Mouse (Mus musculus): ENCODE measurements around the gene Snx21.

Gene Snx21

GRCm38 (mm10) chr2:164785481-164786387 is at the start of gene Snx21:
TSS of gene Snx21 (plus strand) at chr2:164785823.
- in situ Hi-C loops (cut with MboI), result no loop called here

DNA sequence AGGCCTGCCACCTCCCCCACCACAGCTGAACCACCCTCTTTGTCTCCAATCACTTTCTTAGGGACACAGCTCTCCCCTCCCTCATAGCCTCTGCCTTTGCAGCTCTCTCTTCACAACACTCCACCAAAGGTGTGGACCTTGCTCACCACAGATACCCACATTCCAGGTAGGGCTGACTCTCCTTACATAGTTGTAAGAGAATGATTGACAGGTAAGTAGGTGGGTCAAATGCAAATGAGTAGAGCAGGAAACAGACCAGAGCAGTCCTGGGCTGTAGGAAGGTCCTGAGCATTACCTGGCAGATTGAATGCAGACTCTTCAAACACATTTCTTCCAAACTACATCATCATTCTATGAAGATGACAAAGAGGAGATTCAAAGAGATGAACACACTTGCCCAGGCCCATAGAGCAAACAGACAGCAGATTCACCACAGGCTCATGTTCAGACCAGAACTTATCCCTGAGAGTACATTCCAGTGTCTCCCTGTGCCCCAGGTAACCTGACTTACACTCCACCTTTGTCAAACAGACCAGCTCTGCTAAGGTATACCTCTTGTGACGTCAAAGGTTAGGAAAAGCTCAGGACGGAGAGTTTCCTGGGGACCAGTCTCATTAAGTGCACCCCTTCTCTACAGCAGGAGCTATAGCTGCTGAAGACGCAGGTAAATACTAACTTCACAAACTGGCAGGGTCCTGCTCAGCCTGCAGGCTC is 48.1 kb upstream of the Snx21 start:
- in situ Hi-C loops (cut with MboI), result loop anchor here (25.0 kb wide), 1 partner anchor 325 kb away; the partner anchor contains the start of genes Matn4 and Rbpjl

GRCm38 (mm10) chr2:164739876-164740275 is 45.7 kb upstream of the Snx21 start:
- in situ Hi-C loops (cut with MboI), result loop anchor here (25.0 kb wide), 1 partner anchor 328 kb away; the partner anchor contains the start of genes Matn4 and Rbpjl

- in situ Hi-C loops (cut with MboI), result loop anchor here (25.0 kb wide), 1 partner anchor 333 kb away; the partner anchor contains the start of genes Matn4 and Rbpjl
Measured at GRCm38 (mm10) chr2:164744987-164745386, 40.6 kb upstream of the Snx21 start.

DNA sequence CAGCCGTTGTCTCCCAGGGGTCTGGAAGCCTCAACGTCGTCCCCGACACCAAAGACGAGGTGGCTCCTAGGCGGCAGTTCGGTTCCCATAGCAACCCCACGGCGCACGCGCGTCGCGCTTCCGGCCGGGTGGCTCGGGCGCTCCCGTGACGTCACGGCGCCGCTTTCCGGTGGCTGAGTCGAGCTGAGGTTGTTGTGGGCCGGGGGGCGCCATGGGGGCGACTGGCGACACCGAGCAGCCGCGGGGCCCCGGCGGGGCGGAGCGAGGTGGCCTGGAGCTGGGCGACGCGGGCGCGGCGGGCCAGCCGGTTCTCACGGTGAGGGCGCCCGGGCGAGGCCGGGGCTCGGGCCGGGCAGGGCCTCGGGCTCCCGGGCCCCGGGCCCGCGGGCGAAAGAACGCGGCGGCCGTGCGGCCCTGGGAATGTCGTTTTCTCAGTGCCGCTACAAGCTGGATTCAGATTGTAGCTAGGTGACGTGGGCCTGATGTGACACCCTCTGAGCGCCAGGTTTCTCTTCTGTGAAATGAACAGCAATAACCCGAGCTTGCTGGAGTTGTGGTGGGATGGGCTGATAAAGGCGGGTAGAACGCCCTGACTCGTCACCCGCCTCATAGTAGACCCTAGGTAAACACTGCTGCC is 39.7 kb upstream of the Snx21 start, which contains the start of the genes Wfdc3 and Dnttip1:
Wfdc3 (minus strand) TSS at position 89 of the 637 bp plus-strand sequence.
Dnttip1 (plus strand) TSS at position 141 of the 637 bp plus-strand sequence.
- in situ Hi-C loops (cut with MboI), result loop anchor here (25.0 kb wide), 1 partner anchor 334 kb away; the partner anchor contains the start of genes Matn4 and Rbpjl

- in situ Hi-C loops (cut with MboI), result loop anchor here (25.0 kb wide), 1 partner anchor 334 kb away; the partner anchor contains the start of genes Matn4 and Rbpjl
Measured at GRCm38 (mm10) chr2:164746693-164747092, 38.9 kb upstream of the Snx21 start.

DNA sequence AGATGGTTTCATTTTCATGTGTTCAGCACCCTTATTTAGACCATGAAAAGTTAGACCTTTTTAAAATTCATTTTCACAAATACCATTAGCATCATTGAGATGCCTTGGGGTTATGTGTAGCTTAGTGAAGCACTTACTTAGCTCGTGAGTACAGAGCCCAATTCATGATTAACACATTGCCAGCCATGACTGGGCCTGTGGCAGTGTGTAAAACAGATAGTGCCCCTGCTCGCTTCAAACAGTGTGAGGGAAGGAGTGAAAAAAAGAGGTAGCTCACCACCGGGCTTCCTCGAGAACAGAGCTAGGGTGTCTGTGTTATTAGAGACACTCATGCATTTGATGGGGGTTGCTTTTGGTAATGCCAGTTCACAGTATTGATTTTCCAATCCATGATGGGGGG is 37.4 kb upstream of the Snx21 start:
- in situ Hi-C loops (cut with MboI), result loop anchor here (25.0 kb wide), 1 partner anchor 336 kb away; the partner anchor contains the start of genes Matn4 and Rbpjl

DNA sequence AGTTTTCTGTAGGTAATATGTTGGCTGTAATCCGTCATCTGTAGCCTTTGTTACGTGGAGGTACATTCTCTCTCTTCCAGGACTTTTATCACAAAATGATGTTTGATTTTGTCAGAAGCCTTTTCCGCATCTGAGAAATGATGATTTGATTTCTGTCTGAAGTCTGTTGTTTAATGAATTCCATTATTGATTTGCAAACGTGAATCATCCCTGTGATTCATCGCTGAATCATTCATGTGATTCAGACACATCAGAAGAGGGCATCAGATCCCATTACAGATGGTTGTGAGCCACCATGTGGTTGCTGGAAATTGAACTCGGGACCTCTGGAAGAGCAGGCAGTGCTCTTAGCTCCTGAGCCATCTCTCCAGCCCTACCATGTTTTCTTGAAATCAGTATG is 36.6 kb upstream of the Snx21 start:
- in situ Hi-C loops (cut with MboI), result loop anchor here (25.0 kb wide), 1 partner anchor 337 kb away; the partner anchor contains the start of genes Matn4 and Rbpjl

DNA sequence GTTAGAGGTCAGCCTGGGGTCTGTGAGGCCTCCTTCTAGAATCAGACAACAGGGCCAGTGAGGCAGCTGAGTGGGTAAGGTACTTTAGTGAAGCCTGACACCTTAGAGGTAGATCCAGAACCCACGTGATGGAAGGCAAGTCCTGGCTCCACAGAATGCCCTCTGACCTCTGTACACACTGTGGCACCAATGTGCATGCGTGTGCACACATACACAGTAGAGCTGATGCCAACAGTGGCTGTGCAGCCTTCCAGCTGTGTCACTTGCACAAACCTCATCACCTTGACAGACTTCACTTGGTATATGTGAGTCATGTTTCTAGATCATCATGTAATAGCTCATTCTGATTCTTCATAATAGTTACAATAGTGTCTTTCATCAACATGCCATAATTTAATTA is 33.2 kb upstream of the Snx21 start:
- in situ Hi-C loops (cut with MboI), result no loop called here

DNA sequence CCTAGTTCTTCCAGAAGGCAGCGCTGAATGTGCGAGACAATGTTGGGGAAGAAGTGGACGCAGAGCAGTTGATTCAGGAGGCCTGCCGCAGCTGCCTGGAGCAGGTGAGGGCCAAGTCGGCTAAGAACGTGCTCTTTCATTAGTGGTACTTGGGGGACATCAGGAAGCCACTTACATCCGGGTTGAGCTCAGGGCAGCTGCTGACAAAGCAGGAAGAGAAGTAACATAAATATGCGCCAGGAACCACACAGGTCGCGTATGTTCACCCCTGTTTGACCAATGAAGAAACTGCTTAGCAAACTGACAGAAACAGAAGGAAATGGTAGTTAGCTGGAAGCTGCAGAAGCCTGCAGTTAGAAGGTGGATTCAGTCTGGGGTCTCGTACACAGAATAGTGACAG is 31.5 kb upstream of the Snx21 start:
- in situ Hi-C loops (cut with MboI), result no loop called here

- in situ Hi-C loops (cut with MboI), result no loop called here
Measured at GRCm38 (mm10) chr2:164754800-164755199, 30.8 kb upstream of the Snx21 start.

DNA sequence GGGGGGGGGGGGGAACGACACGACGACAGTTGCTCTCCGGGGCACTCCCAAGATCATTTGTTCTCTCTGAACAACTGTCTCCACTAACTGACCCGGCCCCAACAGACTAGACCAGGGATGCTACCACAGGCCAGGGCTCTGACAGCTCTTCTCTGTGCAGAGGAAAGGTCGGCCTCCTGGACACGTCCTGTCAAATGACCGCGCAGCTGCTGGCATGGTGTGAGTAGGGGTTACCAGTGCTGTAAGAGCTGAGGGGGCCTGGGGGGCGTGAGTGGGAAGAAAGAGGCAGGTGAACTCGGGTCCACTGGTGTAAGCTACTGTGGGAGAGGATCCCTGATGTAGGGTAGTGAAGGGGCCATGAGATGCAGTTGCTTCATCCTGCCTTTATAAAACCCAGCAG is 27.8 kb upstream of the Snx21 start:
- in situ Hi-C loops (cut with MboI), result no loop called here

GRCm38 (mm10) chr2:164758692-164759091 is 26.9 kb upstream of the Snx21 start:
- in situ Hi-C loops (cut with MboI), result no loop called here

DNA sequence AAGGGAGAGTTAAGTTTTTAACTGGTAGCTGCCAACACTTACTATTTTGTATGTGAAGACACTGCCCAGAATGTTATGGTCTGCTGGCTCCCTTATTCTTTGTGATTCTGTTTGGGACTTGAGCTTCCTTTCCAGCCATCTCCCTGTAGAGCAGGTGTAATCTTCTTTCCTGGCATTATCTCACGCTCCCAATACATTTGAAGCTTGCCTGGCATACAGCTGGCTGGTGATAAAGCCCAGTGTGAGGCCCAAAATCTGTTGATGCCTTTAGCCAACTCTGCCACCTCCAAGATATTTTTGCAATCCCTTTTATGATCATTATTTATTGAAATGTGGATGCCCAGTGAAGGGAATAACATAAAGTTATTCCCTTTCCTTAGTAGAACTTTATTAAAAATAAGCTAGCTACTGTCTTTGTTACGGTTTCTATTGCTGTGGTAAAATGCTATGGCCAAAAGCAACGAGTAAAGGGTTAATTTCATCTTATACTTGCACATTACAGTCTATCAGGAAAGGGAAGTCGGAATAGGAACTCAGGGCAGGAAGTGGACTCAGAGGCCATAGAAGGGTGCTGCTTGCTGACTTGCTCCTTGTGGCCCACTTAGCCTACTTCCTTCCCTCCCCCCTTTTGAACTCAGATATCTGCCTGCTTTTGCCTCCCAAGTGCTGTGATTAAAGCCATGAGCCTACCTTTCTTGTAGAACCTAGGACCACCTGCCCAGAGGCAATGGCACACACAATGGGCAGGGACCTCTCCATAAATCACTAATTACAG is 25.4 kb upstream of the Snx21 start:
- in situ Hi-C loops (cut with MboI), result no loop called here

DNA sequence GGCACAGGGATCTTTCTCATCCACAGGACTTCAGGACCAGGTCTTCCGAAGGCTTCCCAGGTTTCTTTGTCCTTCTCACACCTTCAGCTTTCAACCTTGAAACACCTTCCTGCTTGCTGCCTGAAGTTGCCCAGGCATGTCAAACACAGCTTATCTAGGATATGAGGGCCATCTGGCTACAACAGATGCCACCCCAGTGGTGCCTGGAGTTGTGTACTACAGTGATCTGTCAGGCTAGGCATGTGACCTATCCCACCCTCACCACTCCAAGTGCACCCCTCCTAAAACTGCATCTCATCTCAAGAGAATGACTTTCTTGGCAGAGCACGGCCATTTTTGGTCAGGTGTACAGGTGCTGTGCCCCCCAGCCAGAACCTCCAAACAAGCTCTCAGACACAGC is 24.1 kb upstream of the Snx21 start:
- in situ Hi-C loops (cut with MboI), result no loop called here

GRCm38 (mm10) chr2:164761971-164762370 is 23.7 kb upstream of the Snx21 start:
- in situ Hi-C loops (cut with MboI), result no loop called here

DNA sequence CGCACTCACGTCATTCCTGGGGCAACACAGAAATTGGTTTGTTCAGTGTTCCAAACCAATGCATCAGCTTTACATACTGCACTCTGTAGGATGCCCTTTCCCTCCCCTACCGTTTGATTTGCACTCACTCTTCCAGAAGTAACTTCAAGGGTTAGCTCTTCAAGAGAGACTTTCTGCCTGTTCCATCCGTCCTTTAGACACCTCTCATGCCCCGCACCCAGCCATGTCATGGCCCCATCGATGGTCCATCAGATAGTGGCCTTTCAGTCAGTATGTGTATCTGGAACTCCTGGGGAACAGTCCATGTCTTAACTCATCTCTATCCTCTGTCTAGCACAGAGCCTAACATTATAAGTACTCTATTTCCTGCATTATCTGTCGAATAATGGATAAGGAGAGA is 23.0 kb upstream of the Snx21 start:
- in situ Hi-C loops (cut with MboI), result no loop called here

DNA sequence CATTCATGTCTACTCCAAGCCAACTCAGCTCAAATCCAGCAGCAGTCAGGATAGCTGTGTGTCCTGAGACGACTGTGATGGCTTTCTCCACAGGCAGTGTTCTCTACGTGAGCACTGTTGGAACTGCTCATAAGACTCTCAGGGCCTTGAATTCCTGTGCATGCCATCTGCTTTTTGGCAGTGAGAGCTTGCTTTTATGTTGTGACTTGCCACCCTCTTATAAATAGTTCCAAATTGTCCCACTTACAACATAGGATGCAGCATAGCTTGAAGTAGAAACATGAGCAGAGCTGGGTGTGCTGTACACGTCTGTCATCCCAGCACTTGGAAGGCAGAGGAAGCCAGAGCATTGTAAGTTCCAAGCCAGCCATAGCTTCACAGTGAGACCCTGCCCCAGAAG is 19.8 kb upstream of the Snx21 start:
- in situ Hi-C loops (cut with MboI), result no loop called here

DNA sequence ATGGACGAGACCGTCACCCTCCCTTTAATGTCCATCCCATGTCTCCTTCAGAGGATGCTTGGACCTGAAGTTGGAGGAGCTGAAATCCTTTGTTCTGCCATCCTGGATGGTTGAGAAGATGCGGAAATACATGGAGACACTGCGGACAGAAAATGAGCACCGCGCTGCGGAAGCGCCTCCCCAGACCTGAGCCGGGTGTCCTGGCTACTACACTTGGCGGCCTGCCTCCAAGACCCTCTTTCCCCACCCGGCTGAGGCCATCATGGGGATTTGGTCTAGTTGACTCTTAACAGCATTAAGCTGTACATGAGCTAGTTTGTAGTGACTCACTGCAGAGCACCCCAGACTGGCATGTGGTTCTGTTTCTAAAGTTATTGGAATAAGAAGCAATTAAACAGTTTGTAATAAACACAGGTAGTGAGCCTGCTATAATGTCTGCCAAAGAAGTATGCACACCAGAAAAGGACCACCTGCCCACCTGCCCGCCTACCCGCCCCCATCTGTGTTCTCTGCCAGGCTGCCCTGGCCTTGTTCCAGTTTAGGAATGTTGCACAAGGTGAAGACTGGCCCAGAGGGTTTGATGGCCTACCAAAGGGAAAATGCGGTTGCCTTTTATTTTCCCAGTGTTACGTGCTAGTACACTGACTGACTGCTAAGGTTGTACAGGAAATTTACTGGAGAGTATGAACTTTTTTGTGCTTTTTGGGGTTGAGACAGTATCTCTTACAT is 17.6 kb upstream of the Snx21 start:
- in situ Hi-C loops (cut with MboI), result no loop called here
